Mouse (Mus musculus) lung, embryonic 14.5 days (tissue): ENCODE results near the gene Krt23. TPM values are rescaled to one million over a fixed set of nuclear protein-coding genes. Genes with fewer than 3 reads are reported as not detected.

Experiments
- ATAC-seq: fragments of 200-750 bp; cut with Nextera tagmentation; 2 replicates; pipeline ENCODE4 v1.8.0; 2017; ENCODE audit warnings: mild to moderate bottlenecking, moderate TSS enrichment, moderate library complexity; ENCODE audit not compliant: insufficient read depth
- DNase-seq: peaks from one replicate; pipeline ENCODE4 v3.0.0-alpha.2; 2015
- H3K27ac ChIP-seq: fragments of 300-500 bp; sonication (generic); 2 replicates; pipeline ENCODE4 v1.5.1; 2014; ENCODE audit warnings: low read depth, mild to moderate bottlenecking, moderate library complexity
- H3K27me3 ChIP-seq: fragments of 300-500 bp; sonication (generic); 2 replicates; pipeline ENCODE4 v1.6.1; 2014; ENCODE audit warnings: low read length, control low read depth; ENCODE audit not compliant: insufficient read depth
- H3K36me3 ChIP-seq: fragments of 300-500 bp; sonication (generic); 2 replicates; pipeline ENCODE4 v1.6.1; 2014; ENCODE audit warnings: control low read depth; ENCODE audit not compliant: insufficient read depth
- H3K4me1 ChIP-seq: fragments of 300-500 bp; sonication (generic); 2 replicates; pipeline ENCODE4 v1.6.1; 2014; ENCODE audit warnings: antibody characterized with exemption, control low read depth; ENCODE audit not compliant: insufficient read depth
- H3K4me2 ChIP-seq: fragments of 300-500 bp; sonication (generic); 2 replicates; pipeline ENCODE4 v1.6.1; 2014; ENCODE audit warnings: mild to moderate bottlenecking
- H3K4me3 ChIP-seq: fragments of 300-500 bp; sonication (generic); 2 replicates; pipeline ENCODE4 v1.5.1; 2014; ENCODE audit warnings: low read depth, low read length
- H3K9ac ChIP-seq: fragments of 300-500 bp; sonication (generic); 2 replicates; pipeline ENCODE4 v1.6.1; 2014
- H3K9me3 ChIP-seq: fragments of 300-500 bp; sonication (generic); 2 replicates; pipeline ENCODE4 v1.6.1; 2016; ENCODE audit warnings: low read depth, low read length, control low read depth
- CTCF ChIP-seq: IDR thresholded peaks from 2 replicates; pipeline ENCODE4 v1.5.1; 2016; ENCODE audit warnings: antibody characterized with exemption, low read depth
- WGBS: fragments of 180-500 bp; shearing (Covaris S2); extraction: QIAGEN DNeasy Blood & Tissue Kit; methylation state at CpG from one replicate; pipeline ENCODE4 v1.1.7; 2014; 5-methylcytosine and 5-hydroxymethylcytosine counted together
- polyA plus RNA-seq: library from polyadenylated mRNA; unstranded; fragments of >200 nt; fragmentation: Nextera tagmentation; extraction: Ambion mirVana; gene quantifications from 2 replicates; pipeline ENCODE4 v1.2.1, GENCODE M21; 2014

The Krt23 gene
- polyA plus RNA-seq, 1 experiment from 2014 or later: 4.4 TPM

- no peak for TF ChIP-seq CTCF
Measured at GRCm38 (mm10) chr11:99454044-99454443, 38.9 kb downstream of the Krt23 start.

GRCm38 (mm10) chr11:99448769-99449168 is 44.2 kb downstream of the Krt23 start:
- Histone ChIP-seq H3K4me1 (no peaks in the 10 kb centered on the region), H3K27me3 (no peaks in the 10 kb centered on the region), H3K4me2 (no peak overlapping the region), H3K4me3 (no peak overlapping the region), H3K9me3 (no peaks in the 10 kb centered on the region), H3K9ac (no peak overlapping the region), H3K36me3 (no peaks in the 10 kb centered on the region), H3K27ac (no peak overlapping the region)
- ATAC-seq (no peak), DNase-seq (no peak)
- TF ChIP-seq CTCF: no peak
- 24% methylated on average over 2 of the region's 2 CpGs for WGBS

More at GRCm38 (mm10) chr11:99454044-99454443, 38.9 kb downstream of the Krt23 start:
- ATAC-seq: no peak
- Histone ChIP-seq H3K4me2 (no peak overlapping the region), H3K36me3 (no peaks in the 10 kb centered on the region), H3K27ac (no peak overlapping the region), H3K9ac (no peak overlapping the region), H3K4me3 (no peak overlapping the region), H3K9me3 (no peaks in the 10 kb centered on the region), H3K4me1 (no peaks in the 10 kb centered on the region), H3K27me3 (no peaks in the 10 kb centered on the region)
- DNase-seq: no peak
- WGBS: 71% methylated on average over 4 of the region's 4 CpGs

- Histone ChIP-seq H3K9ac (no peak overlapping the region), H3K4me1 (no peaks in the 10 kb centered on the region; the same call in 1 of the 2 replicates), H3K27me3 (no peaks in the 10 kb centered on the region), H3K36me3 (no peaks in the 10 kb centered on the region), H3K4me3 (no peak overlapping the region), H3K9me3 (no peaks in the 10 kb centered on the region), H3K4me2 (no peak overlapping the region), H3K27ac (no peak overlapping the region)
- ATAC-seq (no peak), DNase-seq (no peak)
- WGBS: 26% methylated on average over 8 of the region's 8 CpGs
- no peak for TF ChIP-seq CTCF
Measured at GRCm38 (mm10) chr11:99441220-99441619, 51.7 kb downstream of the Krt23 start.

- TF ChIP-seq CTCF: no peak
- no peak overlapping the region for H3K4me3 ChIP-seq
- H3K36me3 ChIP-seq: no peaks in the 10 kb centered on the region
- no peak overlapping the region for H3K27ac ChIP-seq
- no peak overlapping the region for H3K9ac ChIP-seq
- no peaks in the 10 kb centered on the region for H3K9me3 ChIP-seq
- 53% methylated on average over 10 of the region's 10 CpGs for WGBS
- no peak overlapping the region for H3K4me2 ChIP-seq
- ATAC-seq (no peak), DNase-seq (no peak)
- H3K4me1 ChIP-seq: no peaks in the 10 kb centered on the region; the same call in 1 of the 2 replicates
- no peaks in the 10 kb centered on the region for H3K27me3 ChIP-seq
Measured at GRCm38 (mm10) chr11:99439465-99439864, 53.5 kb downstream of the Krt23 start.

- 13% methylated on average over 10 of the region's 10 CpGs for WGBS
- Histone ChIP-seq H3K4me1 (no peaks in the 10 kb centered on the region; the same call in 1 of the 2 replicates), H3K27ac (no peak within 1 kb of the TSS), H3K4me2 (no peak within 1 kb of the TSS), H3K4me3 (no peak within 1 kb of the TSS), H3K27me3 (no peaks in the 10 kb centered on the region), H3K9me3 (no peaks in the 10 kb centered on the region), H3K9ac (no peak within 1 kb of the TSS), H3K36me3 (no peaks in the 10 kb centered on the region)
- TF ChIP-seq CTCF: no peak
- ATAC-seq: no peak
- DNase-seq: peak; percentile 7
Measured at GRCm38 (mm10) chr11:99437972-99438371, 55.0 kb downstream of the Krt23 start, which contains the start of gene Krt20. Gene Krt20, minus strand, starts transcription at chr11:99438150.

GRCm38 (mm10) chr11:99436625-99437024 is 56.3 kb downstream of the Krt23 start:
- ATAC-seq: no peak
- H3K36me3 ChIP-seq: no peaks in the 10 kb centered on the region
- H3K27me3 ChIP-seq: no peaks in the 10 kb centered on the region
- no peak overlapping the region for H3K4me3 ChIP-seq
- H3K9me3 ChIP-seq: no peaks in the 10 kb centered on the region
- WGBS: 42% methylated on average over 4 of the region's 4 CpGs
- TF ChIP-seq CTCF: no peak
- H3K27ac ChIP-seq: no peak overlapping the region
- no peak overlapping the region for H3K9ac ChIP-seq
- DNase-seq: no peak
- H3K4me2 ChIP-seq: no peak overlapping the region
- H3K4me1 ChIP-seq: no peaks in the 10 kb centered on the region; the same call in 1 of the 2 replicates

- H3K4me1 ChIP-seq: no peaks in the 10 kb centered on the region
- no peak overlapping the region for H3K4me3 ChIP-seq
- peak; percentile 29 for TF ChIP-seq CTCF
- H3K27ac ChIP-seq: no peak overlapping the region
- H3K9ac ChIP-seq: no peak overlapping the region
- H3K4me2 ChIP-seq: no peak overlapping the region
- DNase-seq (peak; percentile 82), ATAC-seq (no peak)
- H3K27me3 ChIP-seq: no peaks in the 10 kb centered on the region
- H3K9me3 ChIP-seq: no peaks in the 10 kb centered on the region
- no peaks in the 10 kb centered on the region for H3K36me3 ChIP-seq
- 49% methylated on average over 12 of the region's 12 CpGs for WGBS
Measured at GRCm38 (mm10) chr11:99430670-99431069, 62.3 kb downstream of the Krt23 start.

Other genes starting within 250 kb of the Krt23 start
- gene Krt222, start 249.1 kb downstream of the Krt23 start, polyA plus RNA-seq: 0.05 and 0.14 TPM in 2 replicates
- not detected in 2 replicates for gene Krt24, start 207.9 kb downstream of the Krt23 start, polyA plus RNA-seq
- not detected in 2 replicates for gene Krt25, start 170.2 kb downstream of the Krt23 start, polyA plus RNA-seq
- gene Krt26, start 155.2 kb downstream of the Krt23 start, polyA plus RNA-seq: not detected in 2 replicates
- not detected in 2 replicates for gene Krt27, start 142.0 kb downstream of the Krt23 start, polyA plus RNA-seq
- gene Krt28, start 118.2 kb downstream of the Krt23 start, polyA plus RNA-seq: 0.29 TPM in 1 of 2 replicates, not detected in the other
- gene Krt10, start 103.8 kb downstream of the Krt23 start, polyA plus RNA-seq: 24.5 and 24.6 TPM in 2 replicates
- gene Krt12, start 70.9 kb downstream of the Krt23 start, polyA plus RNA-seq: not detected in 2 replicates
- gene Krt20, start 55.0 kb downstream of the Krt23 start, polyA plus RNA-seq: 0.28 and 0.42 TPM in 2 replicates
- gene Krt39, start 28.2 kb upstream of the Krt23 start, polyA plus RNA-seq: not detected in 2 replicates
- gene Krt40, start 50.0 kb upstream of the Krt23 start, polyA plus RNA-seq: 0.17 TPM in 1 of 2 replicates, not detected in the other
- gene Krtap3-3, start 57.7 kb upstream of the Krt23 start, polyA plus RNA-seq: not detected in 2 replicates
- not detected in 2 replicates for gene Krtap3-2, start 63.7 kb upstream of the Krt23 start, polyA plus RNA-seq
- not detected in 2 replicates for gene Gm11939, start 66.3 kb upstream of the Krt23 start, polyA plus RNA-seq
- gene Krtap3-1, start 73.5 kb upstream of the Krt23 start, polyA plus RNA-seq: not detected in 2 replicates
- gene Krtap1-5, start 87.9 kb upstream of the Krt23 start, polyA plus RNA-seq: not detected in 2 replicates
- gene Krtap1-4, start 90.5 kb upstream of the Krt23 start, polyA plus RNA-seq: not detected in 2 replicates
- gene Krtap1-3, start 98.2 kb upstream of the Krt23 start, polyA plus RNA-seq: not detected in 2 replicates
- not detected in 2 replicates for gene Krtap9-3, start 105.0 kb upstream of the Krt23 start, polyA plus RNA-seq
- gene Gm11938, start 110.2 kb upstream of the Krt23 start, polyA plus RNA-seq: not detected in 2 replicates
- gene Gm11937, start 117.1 kb upstream of the Krt23 start, polyA plus RNA-seq: not detected in 2 replicates
- gene Krtap2-4, start 121.7 kb upstream of the Krt23 start, polyA plus RNA-seq: not detected in 2 replicates
- not detected in 2 replicates for gene Gm11562, start 127.3 kb upstream of the Krt23 start, polyA plus RNA-seq
- not detected in 2 replicates for gene Krtap4-1, start 135.1 kb upstream of the Krt23 start, polyA plus RNA-seq
- gene Krtap4-2, start 141.9 kb upstream of the Krt23 start, polyA plus RNA-seq: not detected in 2 replicates
- gene Krtap4-7, start 151.0 kb upstream of the Krt23 start, polyA plus RNA-seq: not detected in 2 replicates
- not detected in 2 replicates for gene Gm11555, start 157.1 kb upstream of the Krt23 start, polyA plus RNA-seq
- gene Gm11563, start 165.8 kb upstream of the Krt23 start, polyA plus RNA-seq: not detected in 2 replicates
- gene Krtap4-6, start 172.8 kb upstream of the Krt23 start, polyA plus RNA-seq: not detected in 2 replicates
- gene Gm14190, start 197.6 kb upstream of the Krt23 start, polyA plus RNA-seq: not detected in 2 replicates
- not detected in 2 replicates for gene Gm14180, start 241.2 kb upstream of the Krt23 start, polyA plus RNA-seq